Mouse (Mus musculus) cerebellum, postnatal 25 days (tissue): ENCODE results near the gene Gm20489.

Experiments used
- DNase-seq, 2 experiments: peaks; one replicate each; pipeline ENCODE4 v3.0.0; 2021; ENCODE audit warnings: mixed read lengths in 2 of 2

Gene Gm20489

DNA sequence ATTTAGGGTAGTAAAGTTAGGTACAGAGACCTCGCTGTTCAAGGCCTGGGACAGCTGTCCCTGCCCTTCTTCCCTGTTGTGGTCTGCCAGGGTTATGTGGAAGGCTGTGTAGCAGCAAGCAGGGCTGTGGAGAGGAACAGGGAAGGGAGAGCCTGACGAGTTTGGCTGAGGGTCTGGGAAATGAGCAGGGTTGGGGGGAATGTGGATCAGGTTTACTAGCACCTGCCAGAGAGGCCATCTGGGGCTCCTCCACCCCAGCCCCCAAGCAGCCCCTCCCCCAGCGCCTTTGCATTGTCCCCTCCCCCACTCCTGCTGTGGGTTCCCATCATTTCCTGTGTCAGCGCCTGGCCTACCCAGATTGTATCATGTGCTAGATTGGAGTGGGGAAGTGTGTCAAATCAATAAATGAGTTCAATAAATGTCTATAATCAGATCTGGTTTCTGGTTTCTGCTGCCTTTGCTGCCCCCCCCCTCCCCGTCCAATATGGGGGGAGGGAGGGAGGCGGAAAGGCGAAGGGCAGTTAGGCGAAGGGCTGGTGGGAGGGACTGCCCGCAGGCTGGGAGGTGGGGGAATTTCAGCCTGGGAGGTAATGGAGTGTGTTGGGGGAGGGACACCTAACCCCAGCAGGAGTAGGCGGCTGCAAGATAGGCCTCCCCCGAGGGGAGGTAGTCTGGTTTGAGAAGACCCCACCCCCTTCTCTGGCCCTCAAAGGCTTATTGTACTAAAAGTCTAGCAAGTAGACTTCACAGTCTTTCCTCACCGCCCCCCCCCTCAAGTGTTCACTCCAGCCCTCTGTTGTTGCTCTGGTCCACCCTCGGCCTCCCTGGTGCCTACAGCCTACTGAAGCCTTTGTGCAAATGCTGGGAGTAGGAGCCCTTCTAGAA is 8.1 kb downstream of the Gm20489 start:
- DNase-seq = no peak

GRCm38 (mm10) chrX:101256603-101257002 is 12.2 kb downstream of the Gm20489 start:
- peak in 1 of 2 experiments; percentile 25 for DNase-seq

GRCm38 (mm10) chrX:101254740-101255139 is 14.1 kb downstream of the Gm20489 start:
- DNase-seq = peak in 1 of 2 experiments; percentile 24

GRCm38 (mm10) chrX:101253952-101254729 is 14.7 kb downstream of the Gm20489 start, which contains the start of gene Foxo4:
Foxo4 (plus strand) TSS chrX:101254528.
- peak; percentile 81 to 89 for DNase-seq

GRCm38 (mm10) chrX:101245011-101245410 is 23.8 kb downstream of the Gm20489 start:
- DNase-seq = no peak

DNA sequence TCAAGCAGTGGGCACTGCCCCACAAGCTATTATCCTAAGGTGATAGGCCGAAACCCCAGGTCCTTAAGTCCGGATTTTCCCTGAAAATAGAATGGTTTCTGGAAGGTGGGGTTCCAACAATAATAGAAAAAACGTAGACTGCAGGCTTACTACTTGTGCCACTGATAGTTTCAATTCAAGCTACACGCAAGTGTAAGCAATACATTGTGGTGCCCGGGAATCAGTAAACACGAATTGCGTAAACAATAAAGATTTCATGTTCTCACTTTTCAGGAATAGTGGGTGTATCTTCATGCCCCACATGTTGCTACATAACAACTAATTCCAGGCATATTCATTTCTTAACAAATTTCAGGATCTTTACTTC is 46.0 kb downstream of the Gm20489 start:
- DNase-seq = no peak

- DNase-seq = peak; percentile 89 to 92
Measured at GRCm38 (mm10) chrX:101221834-101222795, 46.7 kb downstream of the Gm20489 start, which contains the start of gene Snx12. Snx12 (minus strand) TSS chrX:101222563.
